Mouse (Mus musculus) embryonic fibroblast, embryonic 13.5 days (primary cell): Measurements from ENCODE around the gene Pole3.

Source experiments
- CTCF ChIP-seq: IDR thresholded peaks from 2 replicates; pipeline ENCODE4 v1.5.1; 2011; ENCODE audit warnings: mild to moderate bottlenecking, control low read depth, low read length, moderate library complexity, borderline replicate concordance; ENCODE audit not compliant: insufficient read depth
- POLR2A ChIP-seq: IDR thresholded peaks from 2 replicates; pipeline ENCODE4 v1.6.1; 2011; ENCODE audit warnings: low read depth, mild to moderate bottlenecking, control low read depth, low read length, moderate library complexity

GRCm38 (mm10) chr4:62475131-62475530, 49.7 kb downstream of the Pole3 start:
- TF ChIP-seq CTCF (no peak), POLR2A (no peak)
